Mouse (Mus musculus): ENCODE measurements around the gene Zfp819. TPM values are rescaled to one million over a fixed set of nuclear protein-coding genes. Genes with fewer than 3 reads are reported as not detected.

The Zfp819 gene
- polyA plus RNA-seq, 1 experiment from 2014 or later: 0.39 TPM

GRCm38 (mm10) chr7:43601884-43602283 lies 5.1 kb upstream of the Zfp819 start:
- no peaks in the 10 kb centered on the region for H3K36me3 ChIP-seq (ENCODE audit: control insufficient read depth, insufficient read depth, low read length)
- H3K9me3 ChIP-seq (ENCODE audit: control insufficient read depth, low read length): no peaks in the 10 kb centered on the region
- WGBS: 38% methylated on average over 5 of the region's 5 CpGs
- peaks cover 4% of the 10 kb centered on the region; the same call in 1 of the 2 replicates for H3K4me1 ChIP-seq (ENCODE audit: control insufficient read depth, insufficient read depth, low read length)
- H3K4me2 ChIP-seq (ENCODE audit: low read depth, low read length): no peak overlapping the region
- H3K4me3 ChIP-seq (ENCODE audit: low read depth, low read length): no peak overlapping the region
- H3K9ac ChIP-seq (ENCODE audit: low read depth, low read length): no peak overlapping the region
- no peaks in the 10 kb centered on the region for H3K27me3 ChIP-seq (replicated peaks; ENCODE audit: control insufficient read depth, insufficient read depth, low read length)
- DNase-seq (ENCODE audit: low spot score): peak; percentile 4
- no peak for ATAC-seq (ENCODE audit: low read depth)
- H3K27ac ChIP-seq (replicated peaks; ENCODE audit: low read depth, low read length): no peak overlapping the region

- H3K27me3 ChIP-seq (replicated peaks; ENCODE audit: control insufficient read depth, insufficient read depth, low read length): no peaks in the 10 kb centered on the region
- no peaks in the 10 kb centered on the region for H3K4me1 ChIP-seq (ENCODE audit: control insufficient read depth, insufficient read depth, low read length)
- H3K9me3 ChIP-seq (ENCODE audit: control insufficient read depth, low read length): no peaks in the 10 kb centered on the region
- no peak overlapping the region for H3K27ac ChIP-seq (replicated peaks; ENCODE audit: low read depth, low read length)
- no peak overlapping the region for H3K4me3 ChIP-seq (ENCODE audit: low read depth, low read length)
- ATAC-seq (ENCODE audit: low read depth): no peak
- no peak overlapping the region for H3K9ac ChIP-seq (ENCODE audit: low read depth, low read length)
- DNase-seq (ENCODE audit: low spot score): no peak
- 54% methylated on average over 5 of the region's 5 CpGs for WGBS
- H3K36me3 ChIP-seq (ENCODE audit: control insufficient read depth, insufficient read depth, low read length): no peaks in the 10 kb centered on the region
- peak overlapping the region; percentile 71; the same call in 1 of the 2 replicates for H3K4me2 ChIP-seq (ENCODE audit: low read depth, low read length)
These were observed 846 bp downstream of the Zfp819 start for GRCm38 (mm10) chr7:43607743-43608287.

DNA sequence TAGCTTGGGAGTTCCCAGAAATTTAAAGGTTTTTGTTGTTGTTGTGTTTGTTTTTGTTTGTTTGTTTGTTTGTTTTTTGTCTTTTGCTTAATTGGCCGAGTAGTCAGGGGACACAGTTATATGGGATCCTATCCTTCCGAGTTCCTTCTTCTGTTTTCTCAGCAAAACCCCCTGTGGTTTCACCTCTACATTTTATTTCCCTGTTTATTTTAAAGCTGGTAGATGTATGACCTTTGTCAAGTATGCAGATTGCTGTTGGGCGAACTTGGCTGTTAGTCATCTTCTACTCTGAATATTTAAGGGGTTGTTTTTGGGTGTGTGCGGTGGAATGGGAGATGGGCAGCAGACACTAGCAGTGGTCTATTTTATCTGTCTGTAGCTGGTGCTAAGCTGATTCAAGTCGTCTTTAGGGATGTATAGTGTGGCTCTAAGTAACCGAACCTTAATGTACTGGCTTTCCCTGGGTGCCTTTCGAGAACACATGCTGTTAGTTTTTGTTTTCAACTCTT lies 1.4 kb downstream of the Zfp819 start:
- DNase-seq (ENCODE audit: low spot score) (no peak), ATAC-seq (ENCODE audit: low read depth) (no peak)
- Histone ChIP-seq H3K9me3 (ENCODE audit: control insufficient read depth, low read length) (no peaks in the 10 kb centered on the region), H3K4me3 (ENCODE audit: low read depth, low read length) (no peak overlapping the region), H3K36me3 (ENCODE audit: control insufficient read depth, insufficient read depth, low read length) (no peaks in the 10 kb centered on the region), H3K27ac (replicated peaks; ENCODE audit: low read depth, low read length) (no peak overlapping the region), H3K4me2 (ENCODE audit: low read depth, low read length) (no peak overlapping the region), H3K27me3 (replicated peaks; ENCODE audit: control insufficient read depth, insufficient read depth, low read length) (no peaks in the 10 kb centered on the region), H3K4me1 (ENCODE audit: control insufficient read depth, insufficient read depth, low read length) (no peaks in the 10 kb centered on the region), H3K9ac (ENCODE audit: low read depth, low read length) (no peak overlapping the region)
- WGBS: 72% methylated on average over 7 of the region's 7 CpGs

GRCm38 (mm10) chr7:43613816-43614551 lies 7.0 kb downstream of the Zfp819 start:
- Histone ChIP-seq H3K27ac (replicated peaks; ENCODE audit: low read depth, low read length) (no peak overlapping the region), H3K9ac (ENCODE audit: low read depth, low read length) (no peak overlapping the region), H3K27me3 (replicated peaks; ENCODE audit: control insufficient read depth, insufficient read depth, low read length) (no peaks in the 10 kb centered on the region), H3K4me3 (ENCODE audit: low read depth, low read length) (no peak overlapping the region), H3K4me1 (ENCODE audit: control insufficient read depth, insufficient read depth, low read length) (no peaks in the 10 kb centered on the region), H3K4me2 (ENCODE audit: low read depth, low read length) (no peak overlapping the region), H3K36me3 (ENCODE audit: control insufficient read depth, insufficient read depth, low read length) (no peaks in the 10 kb centered on the region), H3K9me3 (ENCODE audit: control insufficient read depth, low read length) (no peaks in the 10 kb centered on the region)
- 86% methylated on average over 14 of the region's 14 CpGs for WGBS
- ATAC-seq (ENCODE audit: low read depth): no peak
- DNase-seq (ENCODE audit: low spot score): no peak

GRCm38 (mm10) chr7:43622927-43623326 lies 16.0 kb downstream of the Zfp819 start:
- Histone ChIP-seq H3K27ac (replicated peaks; ENCODE audit: low read depth, low read length) (no peak overlapping the region), H3K9ac (ENCODE audit: low read depth, low read length) (no peak overlapping the region), H3K27me3 (replicated peaks; ENCODE audit: control insufficient read depth, insufficient read depth, low read length) (no peaks in the 10 kb centered on the region), H3K36me3 (ENCODE audit: control insufficient read depth, insufficient read depth, low read length) (no peaks in the 10 kb centered on the region), H3K4me3 (ENCODE audit: low read depth, low read length) (no peak overlapping the region), H3K9me3 (ENCODE audit: control insufficient read depth, low read length) (no peaks in the 10 kb centered on the region), H3K4me2 (ENCODE audit: low read depth, low read length) (no peak overlapping the region), H3K4me1 (ENCODE audit: control insufficient read depth, insufficient read depth, low read length) (no peaks in the 10 kb centered on the region)
- WGBS: 75% methylated on average over 7 of the region's 7 CpGs
- ATAC-seq (ENCODE audit: low read depth): no peak
- DNase-seq (ENCODE audit: low spot score): no peak

DNA sequence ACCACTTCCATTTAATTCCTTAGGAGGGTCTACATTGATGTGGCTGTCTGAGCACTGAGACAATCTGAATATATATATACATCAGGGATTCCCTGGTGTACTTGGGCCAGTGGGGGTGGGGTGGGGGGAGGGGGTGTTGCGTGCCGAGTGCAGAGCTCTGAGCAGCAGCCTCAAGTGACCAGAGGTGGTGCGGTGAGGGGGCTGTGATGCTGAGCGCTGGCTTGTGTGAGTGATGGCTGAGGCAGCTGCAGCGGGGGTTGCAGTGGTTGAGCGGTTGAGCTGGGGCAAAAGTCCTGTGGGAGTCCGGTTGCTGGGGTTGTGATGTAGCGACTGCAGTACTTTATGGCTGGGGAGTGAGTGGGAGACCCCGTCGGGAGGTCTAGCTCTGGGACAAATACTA lies 16.9 kb downstream of the Zfp819 start:
- Histone ChIP-seq H3K9me3 (ENCODE audit: control insufficient read depth, low read length) (no peaks in the 10 kb centered on the region), H3K4me1 (ENCODE audit: control insufficient read depth, insufficient read depth, low read length) (no peaks in the 10 kb centered on the region), H3K4me3 (ENCODE audit: low read depth, low read length) (no peak overlapping the region), H3K9ac (ENCODE audit: low read depth, low read length) (no peak overlapping the region), H3K27me3 (replicated peaks; ENCODE audit: control insufficient read depth, insufficient read depth, low read length) (no peaks in the 10 kb centered on the region), H3K27ac (replicated peaks; ENCODE audit: low read depth, low read length) (no peak overlapping the region), H3K36me3 (ENCODE audit: control insufficient read depth, insufficient read depth, low read length) (no peaks in the 10 kb centered on the region), H3K4me2 (ENCODE audit: low read depth, low read length) (peak overlapping the region; percentile 24; the same call in 1 of the 2 replicates)
- 9% methylated on average over 10 of the region's 10 CpGs for WGBS
- DNase-seq (ENCODE audit: low spot score) (peak; percentile 29), ATAC-seq (ENCODE audit: low read depth) (peak; percentile 26; the same call in 1 of the 2 replicates)

GRCm38 (mm10) chr7:43625065-43625464 lies 18.1 kb downstream of the Zfp819 start:
- no peak overlapping the region for H3K27ac ChIP-seq (replicated peaks; ENCODE audit: low read depth, low read length)
- no peaks in the 10 kb centered on the region for H3K9me3 ChIP-seq (ENCODE audit: control insufficient read depth, low read length)
- H3K27me3 ChIP-seq (replicated peaks; ENCODE audit: control insufficient read depth, insufficient read depth, low read length): no peaks in the 10 kb centered on the region
- DNase-seq (ENCODE audit: low spot score) (no peak), ATAC-seq (ENCODE audit: low read depth) (no peak)
- H3K4me2 ChIP-seq (ENCODE audit: low read depth, low read length): no peak overlapping the region
- WGBS: 32% methylated on average over 3 of the region's 3 CpGs
- no peaks in the 10 kb centered on the region for H3K4me1 ChIP-seq (ENCODE audit: control insufficient read depth, insufficient read depth, low read length)
- no peaks in the 10 kb centered on the region for H3K36me3 ChIP-seq (ENCODE audit: control insufficient read depth, insufficient read depth, low read length)
- H3K9ac ChIP-seq (ENCODE audit: low read depth, low read length): no peak overlapping the region
- no peak overlapping the region for H3K4me3 ChIP-seq (ENCODE audit: low read depth, low read length)

GRCm38 (mm10) chr7:43625794-43626422 lies 18.9 kb downstream of the Zfp819 start:
- Histone ChIP-seq H3K4me2 (ENCODE audit: low read depth, low read length) (no peak overlapping the region), H3K9me3 (ENCODE audit: control insufficient read depth, low read length) (no peaks in the 10 kb centered on the region), H3K4me1 (ENCODE audit: control insufficient read depth, insufficient read depth, low read length) (no peaks in the 10 kb centered on the region), H3K4me3 (ENCODE audit: low read depth, low read length) (no peak overlapping the region), H3K9ac (ENCODE audit: low read depth, low read length) (no peak overlapping the region), H3K27ac (replicated peaks; ENCODE audit: low read depth, low read length) (no peak overlapping the region), H3K36me3 (ENCODE audit: control insufficient read depth, insufficient read depth, low read length) (no peaks in the 10 kb centered on the region), H3K27me3 (replicated peaks; ENCODE audit: control insufficient read depth, insufficient read depth, low read length) (no peaks in the 10 kb centered on the region)
- WGBS: 72% methylated on average over 8 of the region's 8 CpGs
- ATAC-seq (ENCODE audit: low read depth) (no peak), DNase-seq (ENCODE audit: low spot score) (no peak)

Measured in embryonic facial prominence, embryonic 14.5 days (tissue).